Mouse (Mus musculus) brain, embryonic 18.5 days (tissue): ENCODE measurements around the gene Tfam.

ENCODE experiments used
- DNase-seq: peaks from one replicate; pipeline ENCODE4 v3.0.0-alpha.2; 2012; ENCODE audit warnings: low read depth, low spot score

Tfam gene

GRCm38 (mm10) chr10:71238240-71238554 lies at the start of gene Tfam:
TSS of gene Tfam (minus strand) at chr10:71238280.
- no peak for DNase-seq

- peak; percentile 67 for DNase-seq
These were observed 47.1 kb upstream of the Tfam start, which contains the start of gene Ube2d1 for GRCm38 (mm10) chr10:71285126-71285580. TSS of gene Ube2d1 (minus strand) at chr10:71285262.

DNA sequence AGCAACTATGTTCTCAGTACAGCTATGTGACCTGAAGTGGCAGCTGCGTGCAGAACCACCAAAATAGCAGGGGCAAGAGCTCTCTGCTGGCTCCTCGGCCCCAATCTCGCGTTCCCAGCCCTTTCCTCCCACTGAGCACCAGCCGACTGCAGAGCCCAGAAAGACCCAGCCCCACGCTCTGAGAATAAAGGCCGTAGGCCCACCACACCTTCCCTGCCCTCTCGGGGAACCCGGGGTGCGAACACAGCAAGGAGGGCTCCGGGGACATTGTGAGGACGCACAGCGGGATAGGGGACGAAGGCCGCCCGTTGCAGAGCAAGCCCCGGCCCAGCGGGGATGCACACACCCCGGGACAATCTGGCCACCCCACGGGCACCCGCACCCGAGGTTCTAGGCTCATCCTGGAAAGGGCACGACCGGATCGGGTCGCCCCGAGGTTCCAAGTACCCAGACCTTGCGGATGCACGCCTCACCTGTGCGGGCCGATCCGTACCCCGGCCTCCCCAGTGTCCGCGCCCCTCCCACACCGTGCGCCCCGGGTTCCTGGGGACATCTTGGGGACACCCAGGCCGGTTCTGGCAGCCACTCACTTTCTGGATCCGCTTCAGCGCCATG lies 46.5 kb upstream of the Tfam start:
- no peak for DNase-seq

DNA sequence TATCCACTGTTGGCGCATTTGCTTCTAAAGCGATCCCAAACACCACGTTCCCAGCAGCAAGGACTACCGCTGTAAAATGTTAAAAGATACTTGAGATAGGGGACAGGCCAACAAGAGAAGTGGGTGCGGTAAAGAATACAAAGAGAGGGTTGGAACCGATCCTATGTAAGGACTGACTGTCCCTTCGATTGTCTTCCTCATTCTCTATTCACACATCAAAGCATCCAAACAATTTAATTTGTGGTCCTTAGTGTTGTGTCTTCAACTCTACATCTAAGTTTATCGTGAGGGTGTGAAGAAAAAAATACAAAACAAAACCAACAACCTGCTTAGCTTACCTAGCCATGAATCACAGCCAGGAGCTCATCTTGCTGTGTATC lies 46.0 kb upstream of the Tfam start:
- no peak for DNase-seq

- DNase-seq, result no peak
These were observed 35.1 kb upstream of the Tfam start for GRCm38 (mm10) chr10:71273008-71273739.

GRCm38 (mm10) chr10:71267973-71268372 lies 29.9 kb upstream of the Tfam start:
- no peak for DNase-seq

DNA sequence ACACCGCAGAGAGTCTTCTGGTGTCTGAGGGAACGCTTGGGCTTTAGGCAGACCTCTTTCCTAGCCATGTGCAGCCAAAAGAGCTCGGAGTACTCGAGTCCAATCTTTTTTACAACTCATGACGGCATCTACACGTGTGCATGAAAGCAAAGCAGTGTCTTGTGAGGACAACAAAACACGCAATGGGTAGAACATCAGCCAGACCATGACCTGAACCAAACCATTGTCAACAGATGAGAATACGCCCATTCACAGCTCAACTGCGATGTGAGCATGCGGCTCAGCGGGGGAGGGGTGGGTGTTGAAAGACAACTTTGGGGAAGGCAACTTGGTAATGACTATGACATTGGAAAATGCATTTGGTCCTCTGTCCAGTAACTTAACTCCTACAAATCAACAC lies 29.4 kb upstream of the Tfam start:
- DNase-seq, result no peak

DNA sequence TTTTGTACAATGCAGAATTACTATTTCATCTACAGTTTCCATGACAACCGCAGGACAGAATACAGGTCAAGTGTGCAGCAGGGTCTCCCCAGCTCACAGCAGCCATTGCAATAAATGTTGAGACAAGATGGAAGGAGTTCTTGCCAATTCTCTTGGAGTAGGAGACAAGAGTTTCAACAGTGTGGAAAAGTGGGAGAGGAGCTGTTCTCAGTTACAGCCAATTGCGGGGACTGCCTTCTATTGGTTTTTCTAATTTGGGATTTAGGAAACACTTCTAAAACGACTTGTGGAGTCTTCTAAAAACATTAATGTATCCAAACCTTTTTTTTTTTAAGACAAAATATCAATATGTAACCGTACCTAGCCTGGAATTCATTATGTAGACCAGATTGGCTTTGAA lies 27.0 kb upstream of the Tfam start:
- DNase-seq, result no peak

DNA sequence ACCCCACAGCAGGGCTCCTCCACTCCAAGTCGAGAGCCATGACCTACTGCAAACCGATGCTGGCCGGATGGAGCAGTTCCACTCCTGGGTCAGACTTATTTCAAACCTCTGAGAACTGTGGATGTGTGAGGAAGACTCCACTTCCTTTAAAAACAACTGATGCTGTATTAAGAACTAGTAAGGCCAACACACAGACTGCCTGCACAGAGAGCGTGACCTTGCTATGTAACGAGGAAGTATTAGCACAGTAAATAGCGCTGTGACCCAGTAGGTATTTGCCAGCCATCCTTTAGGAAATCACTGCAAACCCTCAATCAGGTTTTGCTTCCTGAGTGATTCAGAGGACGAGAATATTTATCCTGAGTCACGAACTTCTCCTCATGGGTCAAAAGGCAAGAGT lies 23.6 kb upstream of the Tfam start:
- DNase-seq, result no peak

DNA sequence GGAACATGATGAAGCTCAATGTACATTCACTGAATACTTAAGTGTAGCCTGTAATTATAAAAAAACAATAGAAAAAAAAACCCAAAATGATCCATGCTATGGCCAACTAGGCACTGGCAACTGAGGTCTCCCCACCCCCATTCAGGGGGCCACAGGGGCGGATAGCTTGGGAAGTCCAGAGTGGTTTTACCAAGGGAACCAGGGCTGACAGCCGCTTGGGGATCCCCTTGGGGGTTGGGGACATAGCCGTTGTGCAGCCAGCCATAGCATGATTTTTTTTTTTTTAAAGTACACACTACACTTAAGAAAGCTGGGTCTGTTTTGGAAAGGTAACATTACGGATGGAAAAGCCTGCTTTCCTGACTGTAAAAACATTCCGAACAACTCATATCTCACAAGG lies 20.9 kb upstream of the Tfam start:
- DNase-seq, result no peak

GRCm38 (mm10) chr10:71258516-71258915 lies 20.4 kb upstream of the Tfam start:
- no peak for DNase-seq

- no peak for DNase-seq
These were observed 15.1 kb upstream of the Tfam start for GRCm38 (mm10) chr10:71253147-71253546.

DNA sequence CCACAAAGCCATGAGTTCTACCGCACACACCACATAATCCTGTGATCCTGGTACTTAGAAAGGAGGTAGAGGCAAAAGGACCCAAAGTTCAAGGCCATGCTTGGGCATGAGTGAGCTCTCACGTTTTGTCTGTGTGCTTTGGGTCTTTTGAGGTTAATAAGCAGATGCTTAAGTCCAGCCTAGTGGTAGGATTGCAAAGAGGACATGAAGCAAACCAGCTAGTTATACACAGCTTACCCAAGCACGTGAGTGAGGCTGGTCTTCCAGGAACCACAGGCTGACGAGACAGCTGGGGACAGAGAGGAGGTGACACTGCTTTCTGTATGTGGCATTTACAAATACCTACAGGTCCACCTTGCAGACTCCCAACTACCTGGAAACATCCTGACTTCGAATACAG lies 14.3 kb upstream of the Tfam start:
- DNase-seq, result no peak

DNA sequence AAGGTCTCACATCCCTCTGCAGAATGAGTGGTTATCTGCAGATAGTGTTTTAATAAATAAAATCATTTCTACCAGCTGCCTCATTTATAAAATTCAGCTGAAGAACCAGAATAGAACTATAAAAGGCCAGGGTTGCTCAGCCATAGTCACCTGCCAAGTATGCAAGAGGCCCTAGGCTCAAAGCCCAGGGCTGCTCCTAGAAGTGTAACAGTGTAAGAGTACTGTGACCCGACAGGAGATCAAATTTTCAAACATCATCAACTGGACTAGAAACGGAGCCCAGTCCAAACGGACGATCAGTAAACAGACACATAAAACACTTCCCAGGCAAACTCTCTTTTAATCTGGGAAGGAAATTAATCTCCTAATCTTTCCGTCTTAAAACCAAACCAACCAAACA lies 13.8 kb upstream of the Tfam start:
- no peak for DNase-seq

DNA sequence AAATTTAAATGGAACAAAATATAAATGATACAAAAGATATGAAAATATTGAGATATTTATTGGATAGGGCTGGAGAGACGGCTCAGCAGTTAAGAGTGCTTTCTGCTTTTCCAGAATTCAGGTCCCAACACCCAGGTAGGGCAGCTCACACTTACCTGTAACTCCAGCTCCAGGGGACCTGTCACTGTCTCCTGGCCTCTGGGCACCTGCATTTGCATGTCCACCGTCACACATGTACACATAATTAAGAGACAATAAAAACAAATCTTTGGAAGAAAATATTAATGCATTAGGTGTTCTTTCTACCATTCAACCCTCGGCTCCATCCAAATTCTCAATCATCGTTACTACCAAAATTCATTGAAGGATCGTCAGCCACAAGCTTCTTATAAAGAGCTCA lies 13.2 kb upstream of the Tfam start:
- DNase-seq, result no peak

GRCm38 (mm10) chr10:71250472-71250871 lies 12.4 kb upstream of the Tfam start:
- no peak for DNase-seq

- no peak for DNase-seq
These were observed 11.2 kb upstream of the Tfam start for GRCm38 (mm10) chr10:71249086-71249880.

GRCm38 (mm10) chr10:71246956-71247355 lies 8.9 kb upstream of the Tfam start:
- DNase-seq, result no peak

DNA sequence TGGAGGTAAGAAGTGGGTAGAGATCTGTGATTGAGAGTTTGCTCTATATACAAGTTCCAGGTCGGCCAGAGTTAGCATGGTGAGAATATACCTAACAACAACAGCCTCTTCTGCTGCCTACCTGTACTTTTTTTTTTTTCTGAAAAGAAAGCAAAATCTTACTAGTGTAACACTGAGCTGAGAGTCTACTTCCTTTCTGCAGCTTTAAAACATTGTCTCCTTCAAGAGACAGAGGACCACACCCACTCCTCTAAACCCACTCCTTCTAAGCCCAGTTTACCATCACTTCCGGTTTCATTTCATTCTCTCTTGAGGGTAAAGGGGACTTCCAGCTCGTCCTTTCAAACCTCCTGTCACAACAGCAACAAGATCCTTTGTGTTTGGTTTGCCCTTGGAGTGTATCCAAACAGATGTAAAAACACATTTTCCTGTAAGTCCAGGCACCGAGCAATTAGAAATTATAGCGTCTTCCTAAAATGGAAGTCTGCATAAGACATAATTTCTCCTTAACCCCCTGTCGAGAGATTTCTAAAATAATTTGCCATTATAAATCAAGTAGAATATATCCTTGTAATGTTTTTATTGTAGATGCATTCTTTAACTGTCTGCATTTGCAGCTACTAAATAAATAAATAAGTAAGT lies 1.5 kb upstream of the Tfam start:
- DNase-seq, result no peak

DNA sequence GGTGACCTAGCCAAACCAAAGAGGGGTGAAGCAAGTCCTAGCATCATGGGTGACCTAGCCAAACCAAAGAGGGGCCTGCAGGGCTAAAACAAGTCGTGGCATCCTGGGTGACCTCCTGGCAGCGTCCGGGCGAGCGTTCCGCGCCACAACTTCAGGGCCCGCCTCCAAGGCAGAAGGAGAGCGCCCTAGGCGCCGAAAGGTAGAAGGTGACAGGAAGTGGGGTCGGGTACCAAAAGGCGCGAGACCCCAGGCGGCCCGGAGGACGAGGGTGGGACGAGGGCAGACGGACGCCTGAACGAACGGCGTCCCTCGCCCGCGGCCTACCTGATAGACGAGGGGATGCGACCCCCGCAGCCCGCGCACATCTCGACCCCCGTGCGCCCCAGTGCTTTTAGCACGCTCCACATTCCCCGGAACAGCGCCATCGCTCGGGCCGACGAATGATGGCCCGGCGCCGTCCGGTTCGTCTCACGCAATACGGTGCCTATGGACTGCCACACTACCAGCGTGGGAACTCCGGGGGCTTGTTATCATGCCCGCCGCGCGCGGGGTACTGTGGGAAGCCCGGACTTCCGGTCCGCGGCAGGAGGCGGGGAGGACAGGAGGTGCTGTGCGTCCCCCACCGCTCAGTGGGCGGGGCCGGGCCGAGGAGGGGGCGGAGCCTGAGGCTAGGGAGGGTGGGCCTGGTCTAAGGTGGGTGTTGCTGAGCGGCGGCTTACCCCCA lies 402 bp downstream of the Tfam start:
- DNase-seq, result peak; percentile 82

GRCm38 (mm10) chr10:71234071-71234470 lies 4.0 kb downstream of the Tfam start:
- no peak for DNase-seq

DNA sequence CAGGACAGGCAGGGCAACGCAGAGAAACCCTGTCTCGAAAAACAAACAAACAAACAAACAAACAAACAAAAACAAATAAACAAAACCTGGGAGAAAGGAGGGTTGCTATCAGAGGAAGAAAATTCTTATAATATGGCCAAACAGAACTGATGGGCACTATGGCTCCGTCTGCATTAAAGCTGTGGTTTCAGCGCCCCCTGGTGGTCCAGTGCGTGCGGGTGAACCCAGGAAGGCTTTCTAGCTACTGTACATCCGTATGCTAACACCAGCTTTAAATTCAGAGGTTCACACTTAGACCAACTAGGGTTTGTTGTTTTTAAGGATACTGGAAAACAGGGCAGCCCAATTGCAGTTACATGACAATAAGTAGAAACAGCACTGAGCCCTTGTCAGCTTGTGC lies 12.2 kb downstream of the Tfam start:
- no peak for DNase-seq
